Mouse (Mus musculus): ENCODE measurements around the gene St8sia1. TPM values are rescaled to one million over a fixed set of nuclear protein-coding genes. Genes with fewer than 3 reads are reported as not detected.
"Not testable (repeated sequence)": the region's sequence is repeated elsewhere in the genome, so short reads cannot be mapped to it uniquely, and the experiment has no call there.

St8sia1 gene
- polyA plus RNA-seq, 1 experiment from 2014 or later = 2.4 TPM

DNA sequence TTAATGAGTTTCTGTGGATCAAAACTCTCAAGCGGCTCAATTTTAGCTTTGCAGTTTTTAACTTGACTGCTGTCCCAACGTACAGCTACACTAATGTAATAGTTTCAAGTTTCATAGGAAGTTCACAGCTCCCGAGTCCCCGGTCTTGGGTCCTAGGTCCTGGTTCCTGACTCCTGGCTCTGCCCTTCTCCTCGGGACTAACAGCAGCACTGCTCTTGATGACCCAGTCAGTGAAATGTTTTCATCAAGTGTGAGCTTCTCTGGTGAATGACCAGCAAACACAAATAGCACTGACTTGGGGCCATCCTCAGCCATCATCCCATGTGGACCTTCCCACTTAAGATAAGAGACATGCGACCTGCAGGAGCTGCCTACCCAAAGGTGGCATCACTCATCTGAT, 24.0 kb upstream of the St8sia1 start:
- no peak overlapping the region for H3K27ac ChIP-seq (ENCODE audit: low read depth, low read length)
- no peak overlapping the region for H3K4me3 ChIP-seq (ENCODE audit: low read depth, low read length)
- 82% methylated on average over 6 of the region's 6 CpGs for WGBS
- H3K27me3 ChIP-seq (ENCODE audit: control insufficient read depth, insufficient read depth, low read length) = no peaks in the 10 kb centered on the region
- DNase-seq (ENCODE audit: low spot score) (no peak), ATAC-seq (replicated peaks; ENCODE audit: low FRiP score) (no peak)
- no peak overlapping the region for H3K9ac ChIP-seq (ENCODE audit: low read length)
- no peaks in the 10 kb centered on the region for H3K36me3 ChIP-seq (ENCODE audit: control insufficient read depth, insufficient read depth, low read length)
- H3K4me1 ChIP-seq (replicated peaks; ENCODE audit: control insufficient read depth, insufficient read depth, low read length) = no peaks in the 10 kb centered on the region
- no peaks in the 10 kb centered on the region for H3K9me3 ChIP-seq (ENCODE audit: control insufficient read depth, low read length)
- no peak overlapping the region for H3K4me2 ChIP-seq (ENCODE audit: low read depth, low read length, severe bottlenecking)

DNA sequence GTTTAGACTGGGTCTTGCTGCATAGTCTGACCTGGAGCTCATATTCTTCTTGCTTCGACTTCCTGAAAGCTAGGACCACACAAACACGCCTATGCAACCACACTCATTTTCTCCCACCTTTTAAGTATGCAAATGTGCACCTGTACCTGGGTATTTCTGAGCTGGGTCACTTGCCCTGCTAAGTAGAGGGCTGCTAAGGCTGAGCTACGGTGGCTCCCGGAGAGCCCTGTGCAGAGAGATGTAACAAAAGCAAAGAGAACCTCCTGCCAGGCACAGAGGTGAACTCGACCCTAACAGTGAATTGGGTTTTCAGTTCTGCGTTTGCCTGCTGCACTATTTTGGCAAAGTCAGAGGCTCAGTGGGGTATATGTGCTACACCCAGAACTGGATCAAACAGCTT, 23.4 kb upstream of the St8sia1 start:
- 72% methylated on average over 6 of the region's 6 CpGs for WGBS
- no peak overlapping the region for H3K9ac ChIP-seq (ENCODE audit: low read length)
- no peak overlapping the region for H3K4me2 ChIP-seq (ENCODE audit: low read depth, low read length, severe bottlenecking)
- no peaks in the 10 kb centered on the region for H3K9me3 ChIP-seq (ENCODE audit: control insufficient read depth, low read length)
- H3K36me3 ChIP-seq (ENCODE audit: control insufficient read depth, insufficient read depth, low read length) = no peaks in the 10 kb centered on the region
- no peak for DNase-seq (ENCODE audit: low spot score)
- no peaks in the 10 kb centered on the region for H3K4me1 ChIP-seq (replicated peaks; ENCODE audit: control insufficient read depth, insufficient read depth, low read length)
- H3K4me3 ChIP-seq (ENCODE audit: low read depth, low read length) = no peak overlapping the region
- no peaks in the 10 kb centered on the region for H3K27me3 ChIP-seq (ENCODE audit: control insufficient read depth, insufficient read depth, low read length)
- ATAC-seq (replicated peaks; ENCODE audit: low FRiP score) = no peak
- no peak overlapping the region for H3K27ac ChIP-seq (ENCODE audit: low read depth, low read length)

DNA sequence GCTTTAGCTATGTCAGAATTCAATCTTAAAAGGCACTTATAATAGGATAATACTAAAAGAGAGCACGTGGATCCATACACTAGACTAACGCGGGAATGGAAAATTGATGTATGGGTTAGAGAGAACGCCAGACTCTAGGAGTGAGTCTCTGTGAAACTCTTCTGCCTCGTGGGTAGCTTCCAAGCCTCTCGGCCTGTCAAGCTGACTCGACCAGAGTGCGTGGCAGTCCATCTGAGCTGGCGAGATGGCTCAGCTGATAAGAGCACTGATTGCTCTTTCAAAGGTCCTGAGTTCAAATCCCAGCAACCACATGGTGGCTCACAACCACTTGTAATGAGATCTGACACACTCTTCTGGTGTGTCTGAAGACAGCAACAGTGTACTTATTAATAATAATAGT, 22.5 kb upstream of the St8sia1 start:
- not testable (repeated sequence) for H3K9me3 ChIP-seq (ENCODE audit: control insufficient read depth, low read length); DNase-seq (ENCODE audit: low spot score); ATAC-seq (replicated peaks; ENCODE audit: low FRiP score); H3K27ac ChIP-seq (ENCODE audit: low read depth, low read length); H3K9ac ChIP-seq (ENCODE audit: low read length); H3K4me3 ChIP-seq (ENCODE audit: low read depth, low read length); H3K36me3 ChIP-seq (ENCODE audit: control insufficient read depth, insufficient read depth, low read length); H3K27me3 ChIP-seq (ENCODE audit: control insufficient read depth, insufficient read depth, low read length); H3K4me1 ChIP-seq (replicated peaks; ENCODE audit: control insufficient read depth, insufficient read depth, low read length); H3K4me2 ChIP-seq (ENCODE audit: low read depth, low read length, severe bottlenecking)
- 91% methylated on average over 9 of the region's 9 CpGs for WGBS

DNA sequence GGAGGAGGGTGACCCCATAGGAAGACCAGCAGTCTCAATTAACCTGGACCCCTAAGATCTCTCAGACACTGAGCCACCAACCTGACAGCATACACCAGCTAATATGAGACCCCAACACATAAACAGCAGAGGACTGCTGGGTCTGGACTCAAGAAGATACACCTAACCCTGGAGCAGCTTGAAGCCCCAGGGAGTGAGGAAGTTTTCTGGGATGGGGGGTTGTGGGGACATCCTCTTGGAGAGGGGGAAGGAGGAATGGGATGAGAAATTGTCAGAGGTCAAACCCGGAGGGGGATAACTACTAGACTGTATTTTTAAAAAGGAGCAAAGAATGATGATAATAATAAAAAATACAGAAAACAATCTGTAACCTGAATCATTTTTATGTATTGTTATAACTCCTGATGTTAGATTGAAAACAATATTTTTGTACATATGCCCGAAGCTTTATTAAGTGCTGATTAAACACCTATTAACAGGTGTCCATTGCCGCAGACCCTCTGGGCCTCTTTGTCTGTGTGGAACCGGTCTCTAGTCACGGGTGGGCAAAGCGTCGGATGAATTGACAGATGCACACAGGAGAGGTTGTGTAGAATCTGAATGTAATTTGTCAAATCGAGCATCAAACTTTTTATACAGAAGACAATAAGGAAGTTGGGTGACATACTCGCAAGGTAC, 21.4 kb upstream of the St8sia1 start:
- ATAC-seq (replicated peaks; ENCODE audit: low FRiP score); H3K4me2 ChIP-seq (ENCODE audit: low read depth, low read length, severe bottlenecking); H3K9me3 ChIP-seq (ENCODE audit: control insufficient read depth, low read length); H3K27me3 ChIP-seq (ENCODE audit: control insufficient read depth, insufficient read depth, low read length); H3K9ac ChIP-seq (ENCODE audit: low read length); H3K4me1 ChIP-seq (replicated peaks; ENCODE audit: control insufficient read depth, insufficient read depth, low read length); H3K4me3 ChIP-seq (ENCODE audit: low read depth, low read length); H3K36me3 ChIP-seq (ENCODE audit: control insufficient read depth, insufficient read depth, low read length); H3K27ac ChIP-seq (ENCODE audit: low read depth, low read length); DNase-seq (ENCODE audit: low spot score): not testable (repeated sequence)
- WGBS = 90% methylated on average over 9 of the region's 9 CpGs

DNA sequence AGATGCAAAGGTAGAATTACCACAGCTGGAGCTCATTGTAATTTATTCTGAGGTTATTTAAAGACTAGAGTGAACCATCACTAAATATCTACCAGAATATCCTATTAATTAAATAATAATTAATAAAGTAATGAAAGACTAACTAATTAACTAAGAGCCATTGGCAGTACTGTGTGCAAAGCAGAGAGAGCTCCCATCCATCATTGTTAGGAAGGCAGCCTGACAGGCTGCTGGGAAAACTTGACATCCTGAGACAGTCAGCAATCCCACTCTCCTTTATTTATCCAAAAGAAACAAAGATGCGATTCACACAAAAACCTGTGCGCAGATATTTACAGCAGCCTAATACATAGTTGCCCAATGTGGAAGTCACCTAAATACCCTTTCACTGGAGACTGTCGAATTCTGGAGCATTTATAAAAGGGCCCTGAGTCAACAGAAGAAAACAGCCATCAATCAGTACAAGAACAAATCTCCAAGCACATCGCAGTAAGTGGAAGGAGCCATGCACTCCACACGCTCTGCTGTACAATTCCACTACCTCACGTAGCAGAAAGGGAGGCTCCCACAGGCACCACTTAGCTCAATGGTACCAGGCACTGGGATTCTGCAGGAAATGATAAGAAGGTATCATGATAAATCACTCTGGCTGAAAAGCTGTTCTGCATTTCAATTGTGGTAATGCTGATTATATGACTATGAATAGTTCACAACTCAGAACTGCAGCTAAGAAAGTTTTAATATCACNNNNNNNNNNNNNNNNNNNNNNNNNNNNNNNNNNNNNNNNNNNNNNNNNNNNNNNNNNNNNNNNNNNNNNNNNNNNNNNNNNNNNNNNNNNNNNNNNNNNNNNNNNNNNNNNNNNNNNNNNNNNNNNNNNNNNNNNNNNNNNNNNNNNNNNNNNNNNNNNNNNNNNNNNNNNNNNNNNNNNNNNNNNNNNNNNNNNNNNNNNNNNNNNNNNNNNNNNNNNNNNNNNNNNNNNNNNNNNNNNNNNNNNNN, 15.7 kb upstream of the St8sia1 start:
- WGBS = 50% methylated on average over 6 of the region's 6 CpGs
- Histone ChIP-seq H3K4me3 (ENCODE audit: low read depth, low read length) (no peak overlapping the region), H3K4me1 (replicated peaks; ENCODE audit: control insufficient read depth, insufficient read depth, low read length) (no peaks in the 10 kb centered on the region), H3K36me3 (ENCODE audit: control insufficient read depth, insufficient read depth, low read length) (no peaks in the 10 kb centered on the region), H3K4me2 (ENCODE audit: low read depth, low read length, severe bottlenecking) (no peak overlapping the region), H3K27ac (ENCODE audit: low read depth, low read length) (no peak overlapping the region), H3K27me3 (ENCODE audit: control insufficient read depth, insufficient read depth, low read length) (no peaks in the 10 kb centered on the region), H3K9ac (ENCODE audit: low read length) (no peak overlapping the region), H3K9me3 (ENCODE audit: control insufficient read depth, low read length) (no peaks in the 10 kb centered on the region)
- ATAC-seq (replicated peaks; ENCODE audit: low FRiP score) (no peak; the same call in 1 of the 2 replicates), DNase-seq (ENCODE audit: low spot score) (no peak)

DNA sequence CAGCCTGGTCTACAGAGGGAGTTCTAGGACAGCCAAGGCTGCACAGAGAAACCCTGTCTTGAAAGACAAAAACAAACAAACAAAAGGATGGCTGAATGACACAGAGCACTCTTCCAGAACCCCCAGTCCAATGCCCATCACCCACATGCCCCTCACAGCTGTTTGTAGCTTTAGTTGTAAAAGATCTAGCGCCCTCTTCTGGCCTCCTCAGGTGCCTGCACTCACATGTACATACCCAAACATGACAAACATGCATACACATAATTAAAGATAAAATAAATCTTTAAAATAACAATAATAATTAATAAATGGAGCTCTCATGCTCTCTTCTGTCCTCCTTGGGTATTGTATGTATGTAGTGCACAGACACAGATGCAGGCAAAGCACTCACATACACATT, 13.0 kb upstream of the St8sia1 start:
- Histone ChIP-seq H3K4me3 (ENCODE audit: low read depth, low read length) (no peak overlapping the region), H3K36me3 (ENCODE audit: control insufficient read depth, insufficient read depth, low read length) (no peaks in the 10 kb centered on the region), H3K27ac (ENCODE audit: low read depth, low read length) (no peak overlapping the region), H3K9ac (ENCODE audit: low read length) (no peak overlapping the region), H3K4me2 (ENCODE audit: low read depth, low read length, severe bottlenecking) (no peak overlapping the region), H3K4me1 (replicated peaks; ENCODE audit: control insufficient read depth, insufficient read depth, low read length) (no peaks in the 10 kb centered on the region), H3K9me3 (ENCODE audit: control insufficient read depth, low read length) (no peaks in the 10 kb centered on the region), H3K27me3 (ENCODE audit: control insufficient read depth, insufficient read depth, low read length) (no peaks in the 10 kb centered on the region)
- ATAC-seq (replicated peaks; ENCODE audit: low FRiP score) (no peak), DNase-seq (ENCODE audit: low spot score) (no peak)
- WGBS = 57% methylated on average over 1 of the region's 1 CpGs

DNA sequence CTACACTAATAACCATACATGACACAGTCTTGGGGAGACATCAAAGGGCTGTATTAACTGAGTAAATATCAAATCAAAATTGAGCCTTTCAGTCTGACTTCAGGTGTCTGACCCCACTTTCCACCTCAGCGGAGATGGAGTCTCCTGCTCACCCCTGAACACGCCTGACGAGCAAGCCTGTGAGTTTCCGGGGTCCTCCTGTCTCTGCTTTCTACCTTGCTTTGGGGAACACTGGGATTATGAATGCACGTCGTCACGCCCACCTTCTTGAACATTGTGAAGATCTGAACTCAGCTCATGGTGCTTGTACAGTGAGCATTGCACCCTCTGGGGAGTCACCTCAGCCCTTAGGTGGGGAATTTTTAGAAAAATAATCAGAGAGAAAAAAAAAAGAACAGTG, 9.0 kb upstream of the St8sia1 start:
- no peak overlapping the region for H3K4me2 ChIP-seq (ENCODE audit: low read depth, low read length, severe bottlenecking)
- no peaks in the 10 kb centered on the region for H3K27me3 ChIP-seq (ENCODE audit: control insufficient read depth, insufficient read depth, low read length)
- H3K27ac ChIP-seq (ENCODE audit: low read depth, low read length) = no peak overlapping the region
- DNase-seq (ENCODE audit: low spot score) = no peak
- no peak overlapping the region for H3K9ac ChIP-seq (ENCODE audit: low read length)
- H3K9me3 ChIP-seq (ENCODE audit: control insufficient read depth, low read length) = no peaks in the 10 kb centered on the region
- no peak overlapping the region for H3K4me3 ChIP-seq (ENCODE audit: low read depth, low read length)
- no peaks in the 10 kb centered on the region for H3K36me3 ChIP-seq (ENCODE audit: control insufficient read depth, insufficient read depth, low read length)
- H3K4me1 ChIP-seq (replicated peaks; ENCODE audit: control insufficient read depth, insufficient read depth, low read length) = no peaks in the 10 kb centered on the region
- WGBS = 89% methylated on average over 7 of the region's 7 CpGs
- ATAC-seq (replicated peaks; ENCODE audit: low FRiP score) = no peak

DNA sequence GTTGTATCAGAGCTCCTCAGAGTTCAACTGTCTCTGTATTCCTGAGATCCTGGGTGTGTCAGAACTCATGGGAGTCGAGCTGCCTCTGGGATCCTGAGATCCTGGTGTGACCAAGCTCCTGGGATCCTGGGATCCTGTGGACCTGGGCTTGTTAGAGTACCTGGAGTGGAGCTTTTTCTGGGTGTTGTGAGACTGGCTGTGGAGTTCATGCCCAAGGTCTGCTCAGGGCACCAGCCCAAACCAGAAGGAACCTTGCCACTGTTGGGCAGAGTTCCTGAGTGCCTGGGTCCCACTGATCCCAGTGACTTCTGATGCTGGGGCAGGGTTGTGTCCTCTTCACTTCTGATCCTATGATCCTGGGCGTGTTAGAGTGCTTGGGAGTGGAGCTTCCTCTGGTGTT, 8.0 kb upstream of the St8sia1 start:
- H3K27ac ChIP-seq (ENCODE audit: low read depth, low read length) = no peak overlapping the region
- no peaks in the 10 kb centered on the region for H3K4me1 ChIP-seq (replicated peaks; ENCODE audit: control insufficient read depth, insufficient read depth, low read length)
- H3K4me2 ChIP-seq (ENCODE audit: low read depth, low read length, severe bottlenecking) = no peak overlapping the region
- H3K9me3 ChIP-seq (ENCODE audit: control insufficient read depth, low read length) = no peaks in the 10 kb centered on the region
- no peak overlapping the region for H3K9ac ChIP-seq (ENCODE audit: low read length)
- H3K27me3 ChIP-seq (ENCODE audit: control insufficient read depth, insufficient read depth, low read length) = no peaks in the 10 kb centered on the region
- ATAC-seq (replicated peaks; ENCODE audit: low FRiP score) (no peak), DNase-seq (ENCODE audit: low spot score) (no peak)
- 66% methylated on average over 2 of the region's 2 CpGs for WGBS
- no peaks in the 10 kb centered on the region for H3K36me3 ChIP-seq (ENCODE audit: control insufficient read depth, insufficient read depth, low read length)
- H3K4me3 ChIP-seq (ENCODE audit: low read depth, low read length) = no peak overlapping the region

All from forebrain, embryonic 11.5 days (tissue).